Mouse (Mus musculus) bone marrow macrophage, adult 2 months (primary cell): ENCODE results near the gene Pdgfa. TPM values are rescaled to one million over a fixed set of nuclear protein-coding genes. Genes with fewer than 3 reads are reported as not detected.

Experiments used
- H3K27ac ChIP-seq: 2 replicates; pipeline ENCODE4 v1.5.1; 2012; ENCODE audit warnings: low read depth, low read length; ENCODE audit not compliant: insufficient read depth
- H3K4me1 ChIP-seq: 2 replicates; pipeline ENCODE4 v1.6.1; 2012; ENCODE audit warnings: low read length; ENCODE audit not compliant: control insufficient read depth, insufficient read depth
- H3K4me3 ChIP-seq: 2 replicates; pipeline ENCODE4 v1.5.1; 2012; ENCODE audit warnings: mild to moderate bottlenecking, low read length, moderate library complexity; ENCODE audit not compliant: insufficient read depth
- CTCF ChIP-seq: IDR thresholded peaks from 2 replicates; pipeline ENCODE4 v1.5.1; 2012; ENCODE audit warnings: low read depth, mild to moderate bottlenecking, low read length, moderate library complexity
- POLR2A ChIP-seq: IDR thresholded peaks from 2 replicates; pipeline ENCODE4 v1.6.1; 2012; ENCODE audit warnings: mild to moderate bottlenecking, low read depth, low read length, borderline replicate concordance
- polyA plus RNA-seq: library from polyadenylated mRNA; stranded (reverse); fragments of >200 nt; gene quantifications from 2 replicates; pipeline ENCODE4 v1.2.4, GENCODE M21; 2012; ENCODE audit not compliant: missing spikeins, insufficient read depth, insufficient read length

The Pdgfa gene
- polyA plus RNA-seq, 1 experiment, result 15.6 TPM

- TF ChIP-seq CTCF, result no peak
- no peak for TF ChIP-seq POLR2A
- no peak overlapping the region for H3K4me3 ChIP-seq
- H3K4me1 ChIP-seq, result peaks cover 80% of the 10 kb centered on the region
- peak overlapping the region; percentile 73 for H3K27ac ChIP-seq
Measured at GRCm38 (mm10) chr5:139017371-139018124, 20.4 kb upstream of the Pdgfa start.

- peak overlapping the region; percentile 70 for H3K27ac ChIP-seq
- H3K4me1 ChIP-seq, result peaks cover 56% of the 10 kb centered on the region
- H3K4me3 ChIP-seq, result no peak overlapping the region
- TF ChIP-seq POLR2A, result no peak
- no peak for TF ChIP-seq CTCF
Measured at GRCm38 (mm10) chr5:139015097-139015496, 17.9 kb upstream of the Pdgfa start.

GRCm38 (mm10) chr5:139010649-139011048, 13.5 kb upstream of the Pdgfa start:
- Histone ChIP-seq H3K4me3 (no peak overlapping the region), H3K27ac (no peak overlapping the region), H3K4me1 (peaks cover 22% of the 10 kb centered on the region)
- TF ChIP-seq CTCF, result no peak
- TF ChIP-seq POLR2A, result no peak

- no peak overlapping the region for H3K27ac ChIP-seq
- H3K4me3 ChIP-seq, result no peak overlapping the region
- no peaks in the 10 kb centered on the region for H3K4me1 ChIP-seq
- no peak for TF ChIP-seq POLR2A
- no peak for TF ChIP-seq CTCF
Measured at GRCm38 (mm10) chr5:139007141-139007775, 10.1 kb upstream of the Pdgfa start.

GRCm38 (mm10) chr5:139004588-139004987, 7.4 kb upstream of the Pdgfa start:
- Histone ChIP-seq H3K4me3 (no peak overlapping the region), H3K4me1 (0 out of 2 replicates have a peak, but pooled peaks cover 2% of the 10 kb centered on the region), H3K27ac (no peak overlapping the region)
- no peak for TF ChIP-seq CTCF
- TF ChIP-seq POLR2A, result no peak

- no peak for TF ChIP-seq CTCF
- TF ChIP-seq POLR2A, result no peak
- Histone ChIP-seq H3K4me3 (no peak overlapping the region), H3K4me1 (peaks cover 19% of the 10 kb centered on the region), H3K27ac (no peak overlapping the region)
Measured at GRCm38 (mm10) chr5:138999716-139000115, 2.5 kb upstream of the Pdgfa start.

GRCm38 (mm10) chr5:138997936-138998580, 888 bp upstream of the Pdgfa start:
- Histone ChIP-seq H3K4me3 (peak overlapping the region; percentile 61), H3K27ac (no peak overlapping the region), H3K4me1 (peaks cover 19% of the 10 kb centered on the region)
- TF ChIP-seq CTCF (no peak), POLR2A (no peak)

- peak overlapping the region; percentile 81 for H3K4me3 ChIP-seq
- H3K27ac ChIP-seq, result no peak overlapping the region
- peak; percentile 28; the same call in 1 of the 2 replicates for TF ChIP-seq CTCF
- TF ChIP-seq POLR2A, result no peak
- peaks cover 21% of the 10 kb centered on the region for H3K4me1 ChIP-seq
Measured at GRCm38 (mm10) chr5:138996322-138997073, 672 bp downstream of the Pdgfa start.

GRCm38 (mm10) chr5:138995721-138996311, 1.4 kb downstream of the Pdgfa start:
- TF ChIP-seq POLR2A (no peak), CTCF (no peak)
- peak overlapping the region; percentile 81 for H3K4me3 ChIP-seq
- H3K4me1 ChIP-seq, result peaks cover 21% of the 10 kb centered on the region
- H3K27ac ChIP-seq, result peak overlapping the region; percentile 35
